Mouse (Mus musculus): Measurements from ENCODE around the gene Msi2.

Gene Msi2

DNA sequence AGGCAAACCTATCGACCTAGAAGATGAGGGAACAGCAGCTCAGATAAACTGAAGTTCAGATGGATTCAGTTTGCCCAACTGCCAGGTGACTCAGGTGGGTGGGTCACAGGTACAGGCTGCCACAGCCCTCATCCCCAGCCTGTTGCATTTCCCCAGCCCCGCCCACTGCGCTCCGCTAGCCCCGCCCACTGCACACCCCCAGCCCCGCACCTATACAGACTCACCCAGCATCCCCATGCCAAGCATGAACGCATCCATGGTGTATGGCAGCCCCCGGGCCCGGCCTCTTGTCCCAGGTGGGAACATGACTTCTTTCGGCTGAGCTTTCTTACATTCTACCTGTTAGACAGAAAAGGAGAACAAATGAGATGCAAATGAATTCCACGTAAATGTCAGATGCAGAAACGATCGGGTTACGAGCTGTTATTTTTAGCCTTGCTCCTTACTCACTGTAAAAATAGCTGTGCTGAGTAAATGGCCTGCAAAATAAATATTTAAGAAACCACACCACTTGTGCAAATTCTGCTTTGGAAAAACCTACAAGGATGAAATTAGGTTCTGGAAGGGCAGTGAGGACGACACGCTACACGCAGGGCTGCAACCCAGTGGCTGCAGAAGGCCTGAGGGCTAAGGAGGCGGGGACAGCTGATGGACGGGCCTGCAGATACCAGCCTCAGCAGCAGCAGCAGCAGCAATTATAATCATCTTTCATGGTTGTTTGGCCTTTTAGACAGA lies 323.8 kb downstream of the Msi2 start:
- no peak for DNase-seq

DNA sequence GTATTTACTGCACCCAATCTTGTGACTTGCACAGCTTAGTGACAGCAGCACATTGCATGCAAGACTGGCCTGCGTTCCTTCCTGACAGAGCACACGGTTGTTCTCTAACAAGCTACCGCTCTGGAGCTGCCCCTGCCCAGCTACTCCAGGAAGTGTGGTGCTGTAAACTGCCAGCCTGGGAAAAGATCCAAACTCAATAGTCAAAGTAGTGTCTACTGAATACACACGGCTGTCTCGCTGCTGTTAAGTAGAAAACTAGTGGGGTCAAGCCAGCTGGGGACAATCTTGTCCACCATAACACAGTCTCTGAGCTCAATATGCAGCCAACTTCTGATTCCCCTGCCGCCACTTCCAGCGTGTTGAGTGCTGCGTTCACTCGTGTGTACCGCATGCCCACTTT lies 325.6 kb downstream of the Msi2 start:
- no peak for DNase-seq

DNA sequence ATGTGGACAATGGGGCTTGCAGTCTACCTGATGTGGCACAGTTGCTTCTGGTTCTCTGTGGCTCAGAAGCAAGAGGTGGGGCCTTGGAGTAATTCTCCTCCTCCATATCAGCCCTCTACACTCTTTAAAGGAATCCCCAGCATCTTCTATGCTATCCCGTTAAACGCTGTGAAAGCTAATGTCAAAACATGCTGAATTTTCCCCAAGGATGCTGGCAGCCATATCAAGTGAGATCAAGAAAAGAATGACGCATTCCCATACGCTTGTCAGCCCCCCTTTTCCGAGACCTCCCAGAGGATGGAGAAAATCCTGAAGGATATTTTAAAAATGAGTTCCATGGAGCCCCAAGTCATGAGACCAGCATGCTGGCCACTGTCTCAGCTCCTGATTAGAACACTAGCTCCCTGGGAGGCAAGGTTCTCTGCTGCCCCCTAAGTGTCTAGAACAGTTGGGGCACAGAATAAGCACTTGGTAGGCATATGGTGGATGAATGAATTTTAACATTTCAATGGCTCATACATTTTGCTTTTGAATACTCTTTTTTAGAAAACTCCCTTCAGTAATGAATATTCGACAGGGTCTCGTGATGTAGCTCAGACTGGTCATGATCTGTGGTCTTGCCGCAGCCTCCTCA lies 327.0 kb downstream of the Msi2 start:
- DNase-seq: no peak

DNA sequence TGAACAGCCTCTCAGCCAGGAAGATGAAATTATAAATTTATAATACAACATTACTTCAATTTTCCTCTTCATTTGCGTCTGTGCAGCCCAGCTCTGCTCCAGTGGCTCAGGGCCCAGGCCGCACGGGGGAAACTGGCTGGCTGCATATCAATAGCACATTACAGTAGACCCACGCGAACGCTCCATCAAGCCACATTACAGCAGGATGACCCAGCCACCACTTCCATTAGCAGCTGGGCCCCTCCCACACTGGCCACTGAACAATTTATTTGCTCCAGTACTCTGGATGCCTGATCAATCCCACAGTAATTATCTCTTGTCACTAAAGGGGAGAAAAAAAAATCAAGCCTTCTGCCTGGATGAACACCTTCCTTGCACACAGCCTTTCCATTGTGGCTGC lies 328.8 kb downstream of the Msi2 start:
- DNase-seq: no peak

DNA sequence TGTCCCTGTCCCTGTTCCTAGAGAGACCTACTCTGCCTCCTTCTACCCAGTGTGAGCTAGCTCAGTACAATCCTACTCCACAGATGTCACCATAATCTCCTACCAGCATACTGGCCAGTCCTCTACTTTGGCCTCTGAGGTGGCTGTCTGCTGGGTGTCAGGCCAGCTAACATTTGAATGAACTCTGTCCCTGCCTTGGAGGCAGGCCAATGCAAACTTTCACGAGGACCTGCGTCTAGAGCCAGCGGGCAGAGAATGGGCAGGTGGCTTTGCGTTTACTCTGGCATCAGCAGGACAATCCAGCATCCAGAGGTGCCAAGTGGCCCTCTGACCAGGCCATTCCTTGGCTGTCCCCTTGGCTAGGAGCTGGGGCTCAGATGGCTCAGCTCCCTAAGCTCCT lies 331.4 kb downstream of the Msi2 start:
- no peak for DNase-seq

DNA sequence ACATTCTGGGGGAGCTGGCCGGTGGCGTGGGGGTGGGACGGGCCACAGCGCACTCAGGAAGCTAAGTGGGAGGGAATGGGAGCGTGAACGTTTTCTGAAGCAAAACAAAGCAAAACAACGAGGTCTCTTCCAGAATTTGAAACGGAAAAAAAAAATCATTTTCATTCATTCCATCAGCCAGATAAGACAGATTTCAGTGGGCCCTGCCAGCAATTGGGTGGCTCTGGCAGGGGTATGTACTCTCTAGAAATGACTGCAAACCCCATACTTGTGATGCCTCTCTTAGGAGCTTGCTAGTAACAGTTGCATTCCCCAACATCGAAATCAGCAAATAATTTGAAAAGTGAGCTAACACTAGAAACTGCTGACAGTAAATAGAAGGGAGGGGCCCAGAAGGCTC lies 335.9 kb downstream of the Msi2 start:
- no peak for DNase-seq

DNA sequence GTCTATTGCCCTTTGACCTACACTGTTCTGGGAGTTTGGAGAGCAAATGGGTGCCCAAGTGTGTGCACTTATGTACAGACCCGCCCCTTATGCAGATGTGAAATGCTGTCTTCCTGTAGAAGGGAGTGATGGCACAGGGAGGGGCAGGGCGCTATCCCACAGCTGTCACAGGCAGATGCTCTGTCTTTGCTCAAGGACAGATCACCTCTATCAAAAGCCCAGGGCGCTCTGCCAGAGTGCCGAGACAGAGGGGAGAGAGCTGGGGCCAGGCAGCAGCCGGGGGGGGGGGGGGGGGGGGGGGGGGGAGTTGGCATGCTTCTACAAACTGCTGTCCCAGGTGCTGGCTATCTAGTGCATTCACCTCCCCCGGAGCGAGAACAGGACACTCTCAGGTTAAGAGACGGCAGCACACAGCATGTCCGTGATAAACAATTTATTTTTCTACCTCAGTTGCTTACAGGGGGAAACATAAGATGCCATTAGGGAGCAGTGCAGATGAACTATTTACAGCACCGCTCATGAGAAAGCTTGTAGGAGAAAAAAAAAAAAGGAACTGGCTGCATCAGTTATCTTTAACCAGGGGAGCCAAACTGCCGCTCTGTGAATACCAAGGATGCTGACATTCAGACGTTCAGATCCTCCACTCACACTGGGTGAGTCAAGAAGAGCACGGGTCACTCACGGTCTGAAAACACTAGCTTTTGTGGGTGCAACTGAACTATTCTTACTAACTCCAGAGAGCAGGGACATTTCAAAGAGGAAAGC lies 337.0 kb downstream of the Msi2 start:
- DNase-seq: no peak

DNA sequence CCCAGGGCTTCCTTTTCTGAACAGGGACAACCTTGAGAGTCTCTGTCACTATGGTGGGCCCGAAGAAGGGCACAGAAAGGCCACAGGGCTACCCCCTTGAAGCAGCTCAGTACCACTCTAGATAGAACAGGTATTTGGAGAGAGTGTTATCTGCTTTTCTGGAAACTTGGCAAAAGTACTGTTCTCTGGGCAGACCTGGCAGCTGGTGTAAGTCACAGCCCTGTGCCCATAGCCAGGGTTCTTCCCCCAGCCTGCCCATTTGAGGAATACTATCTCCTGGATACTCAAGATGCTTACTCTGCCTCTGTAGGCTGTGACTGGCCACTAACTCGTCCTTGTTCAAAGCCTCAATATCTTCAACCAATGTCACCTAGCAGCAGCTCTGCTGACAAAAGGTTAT lies 338.7 kb downstream of the Msi2 start:
- DNase-seq: no peak

DNA sequence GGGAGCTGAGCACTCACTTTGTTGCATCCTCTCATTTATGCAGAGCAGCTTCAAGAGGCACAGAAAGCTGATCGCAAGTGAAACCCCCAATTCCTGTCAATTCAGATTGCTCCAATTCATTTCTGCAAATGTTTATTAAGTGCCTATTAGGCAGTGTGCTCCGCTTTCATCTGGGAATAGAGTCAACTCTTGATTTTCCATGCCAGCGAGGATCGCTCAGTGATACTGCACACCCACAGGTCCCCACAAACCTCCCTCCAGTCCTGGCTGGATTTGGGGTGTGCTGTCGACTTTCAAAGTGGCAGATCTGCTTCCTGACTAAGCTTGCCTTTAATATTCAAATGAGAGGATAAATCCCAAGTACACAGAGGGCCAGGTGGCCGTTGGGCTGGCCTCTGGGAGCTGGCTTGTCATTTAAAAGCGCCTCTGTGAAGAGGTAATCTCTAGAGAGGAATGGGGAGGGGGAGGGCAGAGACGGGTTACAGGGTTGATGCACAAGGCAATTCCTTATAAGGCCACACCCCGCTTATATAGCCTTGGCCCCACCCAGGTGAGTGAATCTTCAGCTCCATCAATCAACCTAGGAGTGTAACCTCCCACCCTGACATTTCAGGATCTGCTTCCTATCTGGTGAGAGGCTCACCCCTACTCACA lies 339.5 kb downstream of the Msi2 start:
- DNase-seq: no peak

DNA sequence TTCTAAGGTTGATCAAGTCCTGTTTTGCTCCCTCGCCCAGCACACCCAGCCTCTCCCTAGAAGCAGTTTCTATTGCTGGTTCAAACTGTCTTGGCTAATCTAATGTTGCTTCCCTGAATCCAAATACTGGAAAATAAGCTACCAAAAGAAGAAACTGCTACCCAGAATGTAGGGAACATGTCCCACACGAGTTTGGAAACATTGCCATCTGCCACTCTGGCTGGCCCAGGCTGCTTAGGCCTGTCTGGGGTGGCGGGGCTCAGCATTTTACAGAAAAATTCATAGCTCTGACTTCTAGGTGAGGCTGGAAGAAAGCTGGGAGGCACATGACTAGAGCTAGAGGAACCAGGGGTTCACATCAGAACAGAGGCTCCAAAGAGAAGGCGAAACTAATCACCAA lies 345.7 kb downstream of the Msi2 start:
- DNase-seq: no peak

DNA sequence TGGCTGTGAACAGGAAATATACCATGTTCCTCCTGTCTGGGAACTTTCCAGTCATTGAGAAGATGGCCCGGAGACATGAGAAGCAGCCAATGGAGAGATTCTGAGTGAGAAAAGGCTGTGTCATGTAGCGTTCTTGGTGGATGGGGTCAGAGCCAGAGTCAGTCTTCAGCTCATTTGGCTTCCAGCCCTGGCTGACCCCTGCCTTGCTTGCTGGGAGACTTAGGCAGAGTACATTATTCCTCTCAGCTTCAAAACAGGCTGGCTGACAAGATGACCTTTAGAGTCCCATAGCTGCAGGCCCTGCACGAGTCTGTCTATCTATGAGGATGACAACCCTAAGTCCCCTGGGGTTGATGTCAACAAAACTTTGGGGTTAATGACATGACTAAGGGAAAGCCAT lies 348.4 kb downstream of the Msi2 start:
- no peak for DNase-seq

DNA sequence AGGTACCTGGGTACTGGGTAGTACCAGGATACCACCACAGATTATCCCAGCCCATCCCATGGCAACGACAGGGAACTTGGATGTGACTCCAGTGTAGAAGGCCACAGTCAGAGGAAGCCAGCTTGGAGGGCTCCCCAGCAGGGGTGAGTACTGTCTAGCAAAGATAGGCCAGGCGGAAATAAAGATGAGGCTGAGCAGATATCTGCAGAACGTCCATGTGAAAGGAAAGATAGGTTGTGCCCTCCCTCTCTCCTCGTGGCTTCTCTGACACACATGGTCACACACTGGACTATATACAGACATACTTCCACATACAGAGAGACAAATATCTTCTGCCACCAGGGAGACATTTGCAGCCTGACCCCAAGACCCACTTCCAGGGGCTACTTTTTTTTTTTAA lies 350.8 kb downstream of the Msi2 start:
- no peak for DNase-seq

DNA sequence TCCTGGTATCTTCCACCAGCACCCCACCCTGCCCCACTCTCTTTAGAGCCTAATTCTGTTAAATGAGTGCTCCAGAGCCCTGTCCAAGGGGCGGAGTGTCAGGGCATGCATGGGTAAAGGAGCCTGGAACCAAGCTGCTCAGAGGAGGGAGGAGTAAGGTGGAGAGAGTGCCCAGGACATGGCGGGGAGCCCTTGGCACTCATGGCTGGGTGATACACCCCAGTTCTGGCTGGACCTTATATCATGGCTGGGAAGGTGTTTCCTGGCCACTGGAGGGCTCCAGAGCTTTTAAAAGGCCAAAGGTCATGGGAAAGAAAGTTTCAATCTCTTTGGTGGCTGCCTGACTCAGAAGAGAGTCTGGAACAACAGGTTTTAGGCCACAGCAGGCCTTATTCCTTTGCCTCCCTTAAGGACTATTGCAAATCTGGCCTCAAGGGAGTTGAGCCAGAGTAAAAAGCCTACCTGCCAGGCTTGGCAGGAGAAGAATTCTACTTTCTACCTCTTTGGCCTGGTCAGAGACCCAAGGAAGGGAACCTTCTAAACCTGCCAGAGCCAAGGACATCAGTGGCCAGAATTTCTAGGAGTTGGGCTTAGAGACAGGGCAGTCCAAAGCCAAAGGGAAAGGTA lies 352.3 kb downstream of the Msi2 start:
- DNase-seq: no peak

DNA sequence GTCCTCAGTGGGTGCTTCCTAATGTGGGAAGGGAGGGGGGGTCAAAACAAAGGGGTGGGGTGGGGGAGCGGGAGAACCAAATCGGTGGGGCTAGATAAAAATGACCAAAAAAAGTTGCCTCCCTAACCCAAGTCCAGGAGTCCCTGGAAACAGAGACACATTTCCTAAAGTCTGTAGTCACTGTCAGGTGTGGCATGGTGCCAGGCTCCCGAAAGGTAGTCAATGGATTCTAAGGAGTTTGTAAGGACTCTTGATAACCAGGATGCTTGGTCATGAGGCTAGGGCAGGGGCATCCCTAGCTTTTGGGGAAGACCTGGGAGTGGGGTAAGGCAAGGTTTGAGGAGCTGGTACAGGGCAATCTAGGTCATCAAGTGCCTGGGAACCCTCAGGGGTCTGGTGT lies 354.1 kb downstream of the Msi2 start:
- DNase-seq: no peak

DNA sequence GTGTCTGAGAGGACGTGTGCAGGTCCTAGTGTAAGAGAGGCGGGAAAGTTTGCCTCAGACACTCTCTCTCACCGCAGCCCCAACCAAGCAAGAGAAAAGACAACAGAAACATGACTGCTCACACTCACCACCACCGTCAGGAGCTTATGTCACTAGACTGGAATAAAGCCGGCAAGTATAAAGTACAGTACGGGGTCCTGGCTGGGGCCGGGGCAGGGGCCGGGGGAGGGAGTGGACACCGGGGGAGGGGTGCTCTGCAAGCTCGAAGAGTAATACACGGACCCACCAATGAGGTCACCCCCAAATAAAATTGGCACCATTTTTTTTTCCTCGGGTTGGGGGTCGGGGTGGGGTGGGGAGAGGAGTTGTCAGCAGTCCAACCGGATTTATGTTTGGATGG lies 354.8 kb downstream of the Msi2 start:
- DNase-seq: no peak

DNA sequence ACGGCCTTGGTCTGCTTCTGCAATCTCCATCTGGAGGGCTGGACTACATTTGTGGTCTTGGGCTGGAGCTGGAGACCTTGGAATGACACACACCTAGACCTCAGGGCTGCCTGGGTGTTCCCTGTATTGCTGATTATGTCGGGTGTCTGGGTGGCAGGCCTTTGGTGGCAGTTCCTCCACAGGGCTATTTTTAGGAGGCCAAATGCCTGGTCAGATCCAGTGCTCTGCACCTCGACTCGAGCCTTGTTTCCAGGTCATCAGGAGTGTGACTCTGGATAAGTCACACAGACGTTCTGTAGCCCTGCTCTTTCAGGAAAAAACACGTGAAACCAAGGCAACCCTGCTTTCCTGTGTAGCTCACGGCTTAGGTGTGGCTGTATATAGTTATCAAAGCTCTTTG lies 358.6 kb downstream of the Msi2 start:
- DNase-seq: no peak

DNA sequence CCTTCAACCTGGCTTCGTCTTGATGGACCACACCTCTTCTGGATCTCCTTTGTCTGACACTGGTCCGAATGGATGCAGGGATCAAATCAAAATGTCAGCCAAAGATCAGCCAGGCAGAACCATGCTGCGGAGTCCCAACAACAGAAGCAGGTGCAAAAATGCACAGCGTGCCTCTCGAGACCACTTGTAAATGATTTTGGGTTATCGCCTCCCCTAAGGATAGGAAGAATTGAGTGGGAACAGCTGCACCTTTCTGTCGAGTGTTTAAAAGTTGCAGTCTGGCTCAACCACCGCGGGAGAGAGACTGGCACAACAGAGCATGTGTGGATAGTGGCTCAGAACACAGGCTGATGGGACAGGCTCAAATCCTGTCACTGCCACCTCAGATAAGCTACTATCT lies 361.0 kb downstream of the Msi2 start:
- DNase-seq: no peak

DNA sequence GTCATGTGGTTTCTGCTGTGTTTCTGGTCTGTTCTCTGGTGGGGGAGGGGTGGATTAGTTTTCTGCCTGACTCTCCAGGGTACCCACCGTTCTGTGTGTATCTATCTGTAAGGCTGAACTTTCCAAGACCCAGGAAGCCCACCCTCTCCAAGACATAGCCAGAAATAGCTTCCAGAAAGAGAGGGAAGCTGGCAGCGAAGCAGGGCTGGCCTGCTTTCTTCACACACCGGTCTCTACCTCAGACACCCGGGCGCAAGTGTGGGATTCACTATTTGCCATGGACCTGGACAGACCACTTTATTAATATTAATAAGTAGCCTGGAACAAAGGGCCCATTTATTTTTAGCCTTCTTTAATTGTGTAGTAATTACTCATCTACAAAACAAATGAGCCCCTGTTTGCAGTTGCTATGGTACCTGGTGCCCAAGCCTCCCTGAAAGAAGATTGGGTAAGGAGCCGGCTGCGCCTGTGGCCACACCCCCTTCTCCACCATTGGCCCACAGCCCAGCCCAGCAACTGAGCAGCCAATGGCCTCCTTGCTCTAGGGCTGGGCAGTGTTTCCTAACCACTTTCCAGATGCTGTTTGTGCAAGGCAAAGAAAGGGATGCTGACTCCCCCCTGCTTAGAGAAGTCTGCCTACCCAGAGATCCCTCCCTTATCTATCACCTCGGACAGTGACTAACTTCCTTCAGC lies 361.6 kb downstream of the Msi2 start:
- peak; percentile 78 for DNase-seq

DNA sequence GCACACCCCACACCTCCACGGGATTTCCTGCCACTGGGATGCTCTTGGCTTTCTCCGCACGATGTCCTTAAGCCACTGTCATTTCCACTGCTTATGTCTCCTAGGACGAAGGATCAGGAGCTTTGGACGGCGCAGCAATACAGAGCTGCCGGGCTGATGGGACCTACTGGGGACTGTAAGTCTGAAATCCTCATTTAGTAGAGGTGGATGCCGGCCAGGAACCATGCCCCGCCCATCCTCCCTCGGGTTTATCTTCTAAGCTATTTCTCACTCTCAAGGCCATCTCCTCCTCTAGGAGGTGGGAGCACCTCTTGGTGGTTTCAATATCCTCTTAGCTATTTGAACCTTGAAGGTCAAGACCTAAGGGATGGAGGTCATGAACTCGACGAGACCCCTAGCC lies 362.3 kb downstream of the Msi2 start:
- DNase-seq: no peak

DNA sequence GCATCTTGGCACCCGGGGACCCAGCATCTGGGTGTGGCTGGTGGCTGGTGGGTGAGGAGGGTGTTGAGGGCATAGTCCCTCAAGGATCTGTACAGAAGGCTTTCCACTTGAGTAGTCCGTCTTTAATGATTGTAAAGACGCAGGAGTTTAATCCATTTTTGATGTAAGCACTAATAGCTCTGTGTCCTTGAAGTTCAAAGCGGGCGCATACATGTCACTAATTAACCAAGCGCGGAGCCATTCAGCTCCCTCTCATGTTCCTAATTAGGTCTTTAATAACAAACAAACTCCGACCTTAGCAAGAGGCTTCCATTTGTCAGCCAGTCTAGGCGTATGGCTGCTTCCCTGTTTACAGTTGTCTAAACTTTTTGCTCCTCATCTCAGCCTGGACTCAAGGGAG lies 363.5 kb downstream of the Msi2 start:
- DNase-seq: no peak

DNA sequence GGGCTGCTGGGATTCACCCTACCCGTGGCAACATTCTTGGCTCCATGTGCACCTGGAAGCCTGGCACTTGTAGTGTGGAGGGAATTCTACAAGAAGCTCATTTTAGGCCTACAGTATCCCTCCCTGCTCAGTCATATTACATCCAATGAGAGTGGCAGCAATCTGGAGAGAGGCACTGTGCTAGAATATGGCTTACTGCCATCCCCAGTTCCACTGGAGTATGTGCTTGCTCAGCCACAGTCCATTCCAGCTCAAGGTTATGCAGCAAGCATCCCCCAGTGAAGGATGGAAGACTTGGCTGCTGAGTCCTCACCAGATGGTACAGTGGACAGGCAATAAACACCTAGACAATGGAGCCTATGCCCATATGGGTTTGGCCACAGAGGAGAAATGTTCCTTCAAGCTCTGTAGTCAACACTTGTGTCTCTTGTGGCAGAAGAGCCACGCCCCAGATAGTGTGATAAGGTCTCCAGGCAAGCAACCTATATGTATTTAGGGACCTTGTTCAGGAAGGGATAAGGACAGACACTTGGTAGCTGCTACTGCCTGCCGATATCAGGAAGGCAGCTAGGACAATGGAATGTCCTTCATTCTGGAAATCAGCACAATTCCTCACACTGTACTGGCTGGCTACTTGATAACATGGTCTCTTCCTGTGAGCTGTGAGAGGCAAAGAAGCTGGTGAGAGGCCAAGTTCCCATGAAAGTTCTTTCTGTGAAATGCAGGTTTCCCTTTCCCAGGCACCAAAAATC lies 366.4 kb downstream of the Msi2 start:
- DNase-seq: no peak

DNA sequence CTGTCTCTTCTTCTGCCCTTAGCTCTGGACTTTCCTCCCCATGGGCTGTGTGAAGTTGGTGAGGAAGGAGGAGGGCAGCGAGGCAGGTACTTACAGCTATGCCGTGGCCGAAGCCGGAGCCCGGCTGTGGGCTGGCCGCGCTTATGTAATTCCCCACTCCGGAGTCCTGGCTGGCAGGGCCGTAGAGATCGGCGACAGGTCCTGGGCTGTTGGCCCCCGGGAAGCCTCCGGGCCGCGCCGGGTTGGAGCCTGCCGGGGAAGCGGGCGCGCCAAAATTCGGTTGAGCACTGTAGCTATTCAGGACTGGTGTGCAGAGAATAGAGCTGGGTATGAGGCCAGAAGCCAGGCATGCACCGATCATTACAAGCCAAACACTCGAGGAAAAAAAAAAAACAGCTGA lies 369.6 kb downstream of the Msi2 start:
- no peak for DNase-seq

All from right cerebral cortex, postnatal 25 days (tissue).